Mouse (Mus musculus): ENCODE measurements around the gene Zmiz1. TPM values are rescaled to one million over a fixed set of nuclear protein-coding genes. Genes with fewer than 3 reads are reported as not detected.

The Zmiz1 gene
- polyA plus RNA-seq, 1 experiment: 15.3 TPM

DNA sequence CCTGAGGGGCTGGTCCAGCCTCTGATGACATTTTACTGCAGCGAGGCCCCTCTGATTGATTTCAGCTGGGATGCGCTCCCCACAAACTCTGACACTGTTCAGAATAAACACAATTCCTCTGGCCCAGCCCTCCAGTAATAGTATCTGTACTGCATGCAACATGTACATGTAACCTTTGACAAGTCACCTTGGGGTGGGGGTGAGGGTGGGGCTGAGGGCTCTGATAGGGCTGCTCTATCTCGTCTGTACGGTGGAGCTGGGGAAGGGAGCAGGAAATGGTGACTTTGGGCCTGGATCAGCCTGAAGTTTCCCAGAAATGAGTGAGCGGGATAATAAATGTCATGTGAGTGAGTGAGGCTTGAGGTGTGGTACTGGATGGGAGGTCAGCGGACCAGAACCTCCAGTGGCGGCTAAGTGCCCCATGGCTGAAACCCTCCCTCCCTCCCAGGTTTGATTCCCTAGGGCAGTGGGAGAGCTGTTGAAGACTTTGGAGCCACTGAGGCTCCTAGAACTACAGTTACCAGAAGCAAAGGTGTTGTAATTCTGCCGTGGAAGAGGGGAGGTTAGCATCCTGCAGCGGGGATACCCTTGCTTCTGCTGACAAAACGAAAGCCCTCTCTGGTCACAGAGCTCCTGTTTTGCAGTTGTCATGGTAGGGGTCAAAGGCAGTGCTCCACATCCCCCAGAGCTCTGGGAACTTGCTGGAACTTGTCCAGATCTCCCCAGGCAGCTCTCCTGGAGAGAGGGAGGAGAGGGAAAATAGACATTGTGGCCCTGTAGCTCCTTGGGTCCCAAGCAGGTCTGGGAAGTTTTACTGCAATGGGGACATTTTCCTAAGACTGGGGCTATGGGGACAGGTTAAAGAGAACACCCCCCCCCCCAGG is 153.1 kb downstream of the Zmiz1 start:
- no peak for DNase-seq (ENCODE audit: low spot score)

GRCm38 (mm10) chr14:25613942-25614575 is 155.1 kb downstream of the Zmiz1 start:
- DNase-seq (ENCODE audit: low spot score): no peak

GRCm38 (mm10) chr14:25614684-25615083 is 155.7 kb downstream of the Zmiz1 start:
- no peak for DNase-seq (ENCODE audit: low spot score)

DNA sequence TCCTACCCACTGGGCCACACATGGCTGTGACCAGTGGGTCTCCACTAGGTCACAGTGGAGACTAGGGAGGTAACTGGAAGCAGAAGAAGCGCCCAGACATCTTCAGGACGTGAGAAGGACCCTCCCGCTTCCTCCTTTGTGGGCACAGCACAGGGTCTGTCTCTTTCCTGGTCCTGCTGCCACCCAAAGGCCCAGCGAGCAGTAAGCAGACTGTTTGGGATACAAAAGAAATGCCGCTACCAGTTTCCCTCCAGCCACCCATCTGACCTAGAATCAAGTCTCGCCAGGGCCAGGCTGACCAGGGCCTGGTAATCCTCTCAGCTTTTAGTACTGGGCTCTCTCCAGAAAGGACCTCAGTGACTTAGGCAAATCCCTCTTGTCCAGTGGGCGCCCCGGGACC is 156.6 kb downstream of the Zmiz1 start:
- no peak for DNase-seq (ENCODE audit: low spot score)

- no peak for DNase-seq (ENCODE audit: low spot score)
Observed at GRCm38 (mm10) chr14:25616009-25616723, 157.2 kb downstream of the Zmiz1 start.

GRCm38 (mm10) chr14:25617264-25617663 is 158.3 kb downstream of the Zmiz1 start:
- no peak for DNase-seq (ENCODE audit: low spot score)

GRCm38 (mm10) chr14:25619066-25619762 is 160.2 kb downstream of the Zmiz1 start:
- DNase-seq (ENCODE audit: low spot score): no peak

- DNase-seq (ENCODE audit: low spot score): no peak
Observed at GRCm38 (mm10) chr14:25620766-25621165, 161.8 kb downstream of the Zmiz1 start.

- no peak for DNase-seq (ENCODE audit: low spot score)
Observed at GRCm38 (mm10) chr14:25623698-25624097, 164.7 kb downstream of the Zmiz1 start.

DNA sequence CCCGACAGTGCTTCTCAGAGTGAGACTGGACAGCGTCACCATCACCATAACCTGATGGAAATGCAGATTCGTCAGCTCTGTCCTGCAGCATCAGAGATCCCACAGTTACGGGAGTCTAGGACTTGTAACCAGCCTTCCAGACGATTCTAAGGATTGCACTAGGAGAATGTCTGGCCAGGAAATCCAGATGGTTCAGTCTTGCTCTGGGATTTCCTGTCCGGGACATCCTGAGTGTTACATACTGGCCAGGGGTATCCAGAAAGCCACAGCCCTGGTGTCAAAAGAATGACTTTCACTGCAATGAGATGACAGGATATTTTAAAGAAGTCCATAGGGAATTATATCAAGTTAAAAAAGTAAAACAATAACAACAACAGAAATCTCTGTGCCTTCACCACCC is 165.7 kb downstream of the Zmiz1 start:
- DNase-seq (ENCODE audit: low spot score): no peak

DNA sequence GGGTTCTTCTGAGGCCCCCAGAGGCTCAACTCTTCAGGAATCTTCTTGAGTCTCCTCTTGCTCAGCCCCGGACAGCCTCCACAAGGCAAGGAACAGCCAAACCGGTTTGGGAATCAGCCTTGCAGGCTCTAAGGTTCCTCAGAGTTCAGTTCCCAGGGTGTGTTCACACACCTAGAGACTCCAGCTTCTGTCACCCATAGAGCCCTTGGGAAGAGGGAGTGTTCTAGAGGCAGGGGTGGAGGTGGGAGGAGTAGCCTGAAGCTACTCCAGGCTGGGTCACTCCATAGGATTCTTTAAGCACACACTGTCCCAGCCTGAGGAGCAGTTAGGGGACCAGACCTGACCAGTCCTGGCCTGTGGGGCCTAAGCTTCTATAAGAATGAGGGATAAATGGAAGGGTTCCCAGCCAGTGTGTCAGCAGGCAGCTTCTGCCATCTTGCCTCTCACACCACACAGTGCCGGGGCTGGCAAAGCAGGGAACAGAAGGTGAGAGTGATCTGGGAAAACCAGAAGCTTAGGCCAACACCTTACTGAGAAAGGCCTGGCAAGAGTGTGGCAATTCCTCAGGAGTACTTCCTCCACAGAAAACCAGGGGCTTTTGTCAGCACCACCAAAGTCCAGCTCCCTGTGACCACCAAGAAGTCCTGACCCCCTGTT is 168.7 kb downstream of the Zmiz1 start:
- no peak for DNase-seq (ENCODE audit: low spot score)

DNA sequence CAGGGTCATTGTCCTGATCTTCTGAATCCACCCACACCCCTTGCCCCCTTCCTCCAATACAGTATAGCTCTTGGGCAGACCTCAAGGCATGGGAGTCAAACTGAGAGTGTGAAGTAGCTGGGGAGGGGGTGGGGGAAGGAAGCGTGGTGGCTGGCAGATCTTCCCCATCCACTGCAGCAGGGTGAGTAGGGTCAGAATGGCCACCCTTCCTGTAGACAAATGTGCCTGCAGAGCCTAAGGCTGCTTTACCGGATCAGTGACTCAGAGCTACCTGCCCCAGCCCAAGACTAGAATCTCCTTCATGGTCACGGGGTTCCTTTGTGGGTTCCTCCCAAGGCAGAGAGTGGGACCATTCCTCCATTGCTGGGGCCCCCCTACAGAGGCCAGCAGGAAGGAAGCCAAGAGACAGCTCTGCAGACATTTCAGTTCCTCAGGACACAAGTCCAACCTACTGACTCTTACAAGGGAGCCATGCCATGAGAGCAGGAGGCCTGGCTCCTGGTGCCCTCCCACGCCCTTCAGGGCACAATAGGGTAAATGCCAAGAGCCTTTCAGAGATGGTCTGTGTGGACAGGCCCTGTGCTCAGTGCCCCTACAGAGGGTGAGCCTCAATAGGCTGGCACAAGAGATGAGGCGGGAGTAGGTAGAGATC is 169.6 kb downstream of the Zmiz1 start:
- no peak for DNase-seq (ENCODE audit: low spot score)

DNA sequence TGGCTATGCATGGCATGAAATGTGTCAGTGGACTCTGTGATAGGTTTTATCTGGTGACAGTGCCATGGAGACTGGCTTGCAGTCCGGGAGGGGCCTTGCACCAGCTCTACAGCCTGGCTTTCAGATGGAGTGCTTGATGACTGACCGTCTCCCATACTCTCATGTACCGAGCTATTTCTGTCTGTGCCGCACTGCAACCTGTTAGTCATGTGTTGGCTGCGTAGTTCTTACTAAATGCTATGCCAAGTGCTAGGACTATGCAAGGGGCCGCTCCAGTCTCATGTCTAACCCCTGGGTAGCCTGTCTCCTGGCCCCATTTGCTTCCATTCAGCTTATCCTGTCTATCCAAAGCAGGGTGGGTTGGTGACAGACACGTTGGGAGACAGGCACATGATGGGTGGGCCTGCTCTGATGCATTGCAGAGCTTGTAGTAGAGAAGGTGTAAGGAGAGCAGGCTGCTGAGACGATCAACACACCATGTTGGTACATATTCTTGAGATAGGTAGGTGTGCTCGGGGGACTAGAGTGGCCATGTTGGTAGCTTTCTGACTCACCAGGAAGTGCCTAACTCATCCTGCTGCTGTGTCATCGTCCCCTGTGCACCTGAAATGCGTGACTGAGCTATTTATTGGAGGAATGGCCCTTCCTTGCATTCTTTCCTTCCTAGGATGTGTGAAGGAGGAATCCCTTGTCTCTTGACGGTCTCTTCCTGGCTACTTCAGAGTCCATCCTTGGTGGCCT is 171.1 kb downstream of the Zmiz1 start:
- no peak for DNase-seq (ENCODE audit: low spot score)

- DNase-seq (ENCODE audit: low spot score): no peak
Observed at GRCm38 (mm10) chr14:25630647-25631409, 171.8 kb downstream of the Zmiz1 start.

DNA sequence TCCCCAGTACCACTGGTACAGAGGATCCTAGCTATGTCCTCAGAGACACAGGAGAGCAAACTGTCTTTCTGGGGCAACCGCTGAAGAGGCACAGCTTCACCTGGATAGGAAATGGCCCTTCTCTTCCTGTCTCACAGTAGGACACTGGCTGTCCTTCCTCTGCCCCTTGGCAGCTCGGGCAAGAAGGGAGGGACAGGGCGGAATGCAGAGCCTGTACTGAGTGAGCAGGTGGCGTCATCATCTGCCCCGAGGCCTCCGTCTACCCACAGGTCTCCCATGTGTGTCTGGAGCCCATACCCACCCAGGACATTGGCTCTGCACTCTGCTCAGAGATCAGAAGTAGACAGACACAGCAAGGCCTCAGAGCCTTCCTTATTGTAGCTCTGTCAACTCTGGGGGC is 172.5 kb downstream of the Zmiz1 start:
- DNase-seq (ENCODE audit: low spot score): no peak

GRCm38 (mm10) chr14:25633539-25634300 is 174.7 kb downstream of the Zmiz1 start:
- DNase-seq (ENCODE audit: low spot score): no peak

DNA sequence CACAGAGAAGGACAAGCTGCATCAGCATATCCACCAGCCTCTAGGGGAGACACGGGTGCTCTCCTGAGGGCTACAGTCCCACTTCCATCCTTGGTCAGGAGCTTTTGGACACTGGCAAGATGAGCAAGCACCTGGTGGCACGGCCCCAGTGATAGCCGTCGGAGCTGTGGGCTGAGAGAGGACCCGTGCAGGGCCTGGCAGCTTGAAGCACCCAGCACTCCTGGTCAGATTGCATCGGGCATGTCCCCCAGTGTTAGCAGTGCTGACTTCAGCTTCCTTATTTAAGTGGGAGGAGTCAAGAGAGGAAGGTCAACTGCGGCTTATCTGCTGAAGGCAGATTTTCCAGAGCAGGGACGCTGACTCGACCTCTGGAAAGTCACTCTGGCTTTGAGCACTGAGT is 175.3 kb downstream of the Zmiz1 start:
- no peak for DNase-seq (ENCODE audit: low spot score)

GRCm38 (mm10) chr14:25635746-25636145 is 176.8 kb downstream of the Zmiz1 start:
- DNase-seq (ENCODE audit: low spot score): no peak

- DNase-seq (ENCODE audit: low spot score): no peak
Observed at GRCm38 (mm10) chr14:25636297-25636696, 177.3 kb downstream of the Zmiz1 start.
